Mouse (Mus musculus): ENCODE measurements around the gene Mapk8ip1.
"Not testable (repeated sequence)": the region's sequence is repeated elsewhere in the genome, so short reads cannot be mapped to it uniquely, and the experiment has no call there.

The Mapk8ip1 gene

DNA sequence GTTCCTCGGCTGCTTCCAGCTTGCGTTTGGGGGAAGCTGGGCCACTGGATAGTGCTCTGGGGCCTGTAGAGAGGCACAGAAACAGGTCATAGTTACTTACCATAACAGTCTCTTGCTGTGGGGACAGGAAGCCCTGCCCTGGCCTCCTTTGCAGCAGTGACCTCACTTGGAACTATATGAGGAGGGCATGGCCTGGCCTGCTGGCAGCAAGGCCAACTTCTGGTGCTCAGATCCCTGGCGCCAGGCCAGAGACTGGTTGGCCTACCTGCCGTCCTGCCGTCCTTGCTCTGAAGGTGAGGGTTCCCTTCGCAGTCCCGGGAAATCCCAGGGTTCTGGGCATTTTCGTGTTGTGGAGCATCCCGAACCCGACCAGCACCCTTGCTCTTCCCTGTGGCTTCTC lies 10.6 kb upstream of the Mapk8ip1 start:
- DNase-seq (ENCODE audit: low read depth, low spot score): no peak
- Histone ChIP-seq H3K27me3 (ENCODE audit: control insufficient read depth, insufficient read depth, low read length, poor library complexity, severe bottlenecking) (no peaks in the 10 kb centered on the region), H3K36me3 (ENCODE audit: control insufficient read depth, insufficient read depth, low read length, poor library complexity, severe bottlenecking) (peaks cover 9% of the 10 kb centered on the region)

DNA sequence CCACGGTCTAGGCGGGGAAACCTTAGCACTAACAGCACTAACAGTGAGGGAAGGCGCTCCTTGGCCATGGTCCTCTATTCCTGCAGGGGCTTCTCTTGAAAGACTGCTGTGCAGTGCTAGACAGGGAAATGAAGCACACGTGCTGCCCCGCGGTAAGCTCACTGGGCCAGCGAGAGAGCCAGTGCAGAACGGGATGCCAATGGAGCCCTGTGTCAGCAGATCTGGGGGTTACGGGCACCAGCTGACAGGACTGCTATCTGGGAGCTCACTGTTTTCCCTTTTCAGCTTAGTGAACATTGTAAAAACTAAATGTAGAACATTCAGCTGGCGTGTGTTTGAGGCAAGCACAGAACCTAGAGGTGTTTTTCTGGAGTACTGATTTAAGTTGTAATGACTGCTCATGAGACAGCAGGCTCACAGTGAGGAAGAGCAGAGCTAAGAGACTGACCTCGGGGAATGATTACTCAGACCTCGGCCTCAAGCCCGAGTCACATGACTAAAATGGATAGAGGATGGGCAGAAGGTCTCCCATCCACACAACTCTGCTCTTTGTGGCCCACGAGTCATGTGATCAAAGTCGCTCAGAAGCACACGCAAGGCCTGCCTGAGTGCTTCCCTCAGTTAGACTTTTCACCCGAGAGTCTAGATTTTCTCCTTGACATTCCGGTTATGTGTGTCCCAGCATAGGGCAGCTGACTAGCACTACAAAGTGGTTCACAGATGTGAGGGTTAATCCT lies 7.4 kb upstream of the Mapk8ip1 start:
- peaks cover 10% of the 10 kb centered on the region for H3K36me3 ChIP-seq (ENCODE audit: control insufficient read depth, insufficient read depth, low read length, poor library complexity, severe bottlenecking)
- DNase-seq (ENCODE audit: low read depth, low spot score): no peak
- H3K27me3 ChIP-seq (ENCODE audit: control insufficient read depth, insufficient read depth, low read length, poor library complexity, severe bottlenecking): no peaks in the 10 kb centered on the region

DNA sequence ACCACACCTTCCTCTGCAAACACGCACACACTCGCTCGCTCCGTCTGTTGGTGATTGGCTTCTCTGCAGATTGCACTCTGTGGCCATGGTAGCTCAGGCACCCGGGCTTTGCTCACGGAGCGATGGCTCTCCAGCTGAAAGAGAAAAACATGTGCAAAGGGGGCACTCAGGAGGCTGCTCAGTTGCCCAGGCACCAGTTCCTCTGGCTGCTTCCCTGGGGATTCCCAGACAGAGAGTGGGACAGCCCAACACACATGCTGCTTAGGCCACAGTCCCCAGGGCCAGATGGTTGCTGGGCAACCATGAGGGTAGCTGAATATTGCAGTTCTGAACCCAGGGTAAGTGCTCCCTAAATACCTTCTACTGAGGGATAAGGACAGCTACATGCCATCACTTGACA lies 4.6 kb upstream of the Mapk8ip1 start:
- Histone ChIP-seq H3K27me3 (ENCODE audit: control insufficient read depth, insufficient read depth, low read length, poor library complexity, severe bottlenecking) (no peaks in the 10 kb centered on the region), H3K36me3 (ENCODE audit: control insufficient read depth, insufficient read depth, low read length, poor library complexity, severe bottlenecking) (peaks cover 4% of the 10 kb centered on the region)
- DNase-seq (ENCODE audit: low read depth, low spot score): no peak

DNA sequence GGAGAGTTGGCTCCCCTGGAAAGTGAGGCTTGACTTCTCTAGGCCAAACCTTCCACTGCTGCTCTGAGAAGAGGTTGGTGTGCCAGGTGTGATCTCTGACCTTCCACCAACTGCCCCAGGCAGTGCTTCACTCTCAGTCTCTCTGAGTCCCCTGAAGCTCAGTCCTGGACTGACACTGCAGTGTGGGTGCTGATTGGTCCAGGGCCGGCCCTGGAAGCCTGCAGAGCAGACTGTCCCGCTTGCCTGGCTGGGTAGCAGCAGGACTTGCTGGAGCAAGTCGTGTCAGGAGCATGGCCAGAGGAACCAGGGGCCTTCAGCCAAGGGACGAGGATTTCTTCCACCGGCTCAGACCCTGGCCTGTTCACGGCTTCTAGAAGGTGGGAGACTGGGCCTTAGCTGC lies 3.7 kb upstream of the Mapk8ip1 start:
- no peak for DNase-seq (ENCODE audit: low read depth, low spot score)
- Histone ChIP-seq H3K36me3 (ENCODE audit: control insufficient read depth, insufficient read depth, low read length, poor library complexity, severe bottlenecking) (peaks cover 4% of the 10 kb centered on the region), H3K27me3 (ENCODE audit: control insufficient read depth, insufficient read depth, low read length, poor library complexity, severe bottlenecking) (no peaks in the 10 kb centered on the region)

DNA sequence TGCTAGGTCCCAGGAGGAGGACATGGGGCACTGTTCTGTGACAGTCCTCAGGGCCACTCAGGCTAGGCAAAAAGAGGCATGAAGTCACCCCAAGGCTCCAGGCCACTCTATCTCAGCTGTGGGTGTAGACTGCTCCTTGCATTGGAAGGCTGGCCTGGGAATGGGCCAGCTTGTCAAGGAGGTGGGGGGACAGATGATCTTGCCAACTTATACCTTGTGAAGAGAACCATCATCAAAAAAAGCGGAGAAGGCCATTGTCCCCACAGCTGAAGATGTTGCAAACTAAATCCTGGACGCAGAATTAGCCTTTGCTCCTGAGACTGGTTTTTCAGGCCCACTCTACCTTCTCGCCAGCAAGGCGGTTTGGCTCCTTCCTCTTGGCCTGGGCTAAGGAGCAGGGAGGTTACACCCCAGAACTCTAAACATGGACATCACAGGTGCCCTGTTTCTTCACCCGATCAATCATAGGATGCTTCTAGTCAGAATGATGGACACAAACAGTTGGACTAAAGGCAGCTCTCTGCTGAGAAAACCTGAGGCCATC lies 2.8 kb upstream of the Mapk8ip1 start:
- no peak for DNase-seq (ENCODE audit: low read depth, low spot score)

DNA sequence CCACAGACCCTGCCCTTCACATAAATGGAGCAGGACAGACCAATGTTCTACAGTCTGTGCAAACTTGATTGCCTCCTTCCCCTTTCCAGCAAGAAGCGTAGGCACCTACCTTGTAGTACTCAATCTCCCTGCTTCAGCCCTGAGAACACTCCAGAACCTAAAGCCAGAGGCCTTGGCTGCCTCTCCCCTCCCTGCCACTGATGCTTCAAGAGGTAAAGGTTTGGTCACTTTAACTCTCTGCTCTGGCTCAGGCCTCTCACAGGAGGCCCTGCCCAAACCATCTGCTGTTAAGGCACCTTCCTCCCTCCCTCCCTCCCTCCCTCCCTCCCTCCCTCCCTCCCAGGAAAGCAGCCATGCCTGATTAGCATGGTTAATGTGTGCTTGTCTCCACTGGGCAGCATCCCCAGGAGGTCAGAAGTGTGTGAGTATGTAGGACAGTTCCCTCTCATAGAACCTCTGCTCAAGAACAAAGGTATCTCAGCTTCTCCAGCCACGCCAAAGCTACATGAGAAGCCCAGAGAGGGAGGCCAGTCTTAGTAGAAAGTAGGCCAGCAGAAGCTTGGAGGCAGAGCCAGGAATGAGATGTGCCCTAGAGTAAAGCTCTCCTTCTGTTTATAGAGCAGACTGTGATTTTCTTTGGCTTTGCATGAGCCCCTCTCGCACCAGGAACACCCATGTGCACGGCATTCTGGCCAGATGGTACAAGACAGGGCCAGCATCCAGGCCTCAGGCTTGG lies 1.7 kb upstream of the Mapk8ip1 start:
- Histone ChIP-seq H3K27me3 (ENCODE audit: control insufficient read depth, insufficient read depth, low read length, poor library complexity, severe bottlenecking) (no peaks in the 10 kb centered on the region), H3K36me3 (ENCODE audit: control insufficient read depth, insufficient read depth, low read length, poor library complexity, severe bottlenecking) (peaks cover 2% of the 10 kb centered on the region; the same call in 1 of the 2 replicates)
- DNase-seq (ENCODE audit: low read depth, low spot score): no peak

More for the DNA sequence above, 2.8 kb upstream of the Mapk8ip1 start:
- H3K27me3 ChIP-seq (ENCODE audit: control insufficient read depth, insufficient read depth, low read length, poor library complexity, severe bottlenecking): no peaks in the 10 kb centered on the region
- H3K36me3 ChIP-seq (ENCODE audit: control insufficient read depth, insufficient read depth, low read length, poor library complexity, severe bottlenecking): peaks cover 2% of the 10 kb centered on the region; the same call in 1 of the 2 replicates

DNA sequence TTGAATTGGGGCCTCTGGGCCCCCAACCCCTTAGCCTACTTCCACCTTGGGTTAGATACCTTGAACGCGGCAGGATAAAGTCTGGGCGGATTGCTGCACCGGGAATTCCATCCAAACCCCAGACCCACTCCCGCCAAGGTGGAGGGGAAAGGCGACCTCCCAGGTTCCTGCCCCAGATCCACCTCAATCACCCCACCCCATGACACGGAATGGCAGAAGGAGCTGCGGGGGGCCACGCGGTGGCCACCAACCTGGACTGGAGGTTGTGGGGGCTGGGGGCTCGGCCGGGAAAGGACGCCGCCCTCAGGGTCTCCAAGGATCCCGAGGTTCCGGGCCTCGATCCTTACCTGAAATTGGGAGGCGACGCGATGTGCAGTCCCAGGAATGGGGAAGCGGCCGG lies 381 bp downstream of the Mapk8ip1 start:
- Histone ChIP-seq H3K27me3 (ENCODE audit: control insufficient read depth, insufficient read depth, low read length, poor library complexity, severe bottlenecking) (no peaks in the 10 kb centered on the region), H3K36me3 (ENCODE audit: control insufficient read depth, insufficient read depth, low read length, poor library complexity, severe bottlenecking) (no peaks in the 10 kb centered on the region)
- no peak for DNase-seq (ENCODE audit: low read depth, low spot score)

DNA sequence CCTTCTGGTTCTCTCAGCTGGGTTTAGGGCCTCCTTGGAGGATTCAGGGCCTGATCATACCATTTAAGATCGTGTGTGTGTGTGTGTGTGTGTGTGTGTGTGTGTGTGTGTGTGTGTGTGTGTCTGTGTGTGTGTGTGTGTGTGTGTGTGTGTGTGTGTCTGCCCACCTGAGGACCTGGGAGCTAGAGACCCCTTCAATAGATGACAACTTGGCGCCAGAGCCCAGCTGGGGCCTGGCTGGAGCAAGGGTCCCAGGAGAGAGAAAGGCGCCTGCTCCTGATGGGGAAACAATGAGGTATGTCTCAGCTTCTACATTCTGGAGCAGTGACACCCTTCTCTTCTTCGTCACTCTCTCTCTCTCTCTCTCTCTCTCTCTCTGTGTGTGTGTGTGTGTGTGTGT lies 1.2 kb downstream of the Mapk8ip1 start:
- H3K27me3 ChIP-seq (ENCODE audit: control insufficient read depth, insufficient read depth, low read length, poor library complexity, severe bottlenecking); DNase-seq (ENCODE audit: low read depth, low spot score); H3K36me3 ChIP-seq (ENCODE audit: control insufficient read depth, insufficient read depth, low read length, poor library complexity, severe bottlenecking): not testable (repeated sequence)

DNA sequence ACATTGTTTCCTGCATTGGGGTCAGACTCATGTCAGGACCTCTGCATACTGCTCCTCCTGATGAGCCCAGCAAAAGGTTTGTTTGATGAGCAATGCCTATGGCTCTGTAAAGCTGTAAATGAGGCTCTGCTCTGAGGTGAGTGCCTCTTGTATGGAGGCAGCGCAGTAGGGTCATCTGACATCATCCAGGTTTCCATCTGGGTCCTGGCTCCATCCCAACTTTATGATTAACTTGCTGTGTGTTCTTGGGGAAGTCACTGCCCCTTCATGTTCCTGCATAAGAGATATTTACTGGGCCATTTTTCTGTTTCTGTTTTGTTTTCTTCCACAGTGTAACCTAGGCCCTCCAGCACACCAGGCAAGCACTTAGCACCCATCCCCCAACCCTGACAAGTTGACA lies 3.6 kb downstream of the Mapk8ip1 start:
- H3K36me3 ChIP-seq (ENCODE audit: control insufficient read depth, insufficient read depth, low read length, poor library complexity, severe bottlenecking): no peaks in the 10 kb centered on the region
- no peaks in the 10 kb centered on the region for H3K27me3 ChIP-seq (ENCODE audit: control insufficient read depth, insufficient read depth, low read length, poor library complexity, severe bottlenecking)
- DNase-seq (ENCODE audit: low read depth, low spot score): no peak

DNA sequence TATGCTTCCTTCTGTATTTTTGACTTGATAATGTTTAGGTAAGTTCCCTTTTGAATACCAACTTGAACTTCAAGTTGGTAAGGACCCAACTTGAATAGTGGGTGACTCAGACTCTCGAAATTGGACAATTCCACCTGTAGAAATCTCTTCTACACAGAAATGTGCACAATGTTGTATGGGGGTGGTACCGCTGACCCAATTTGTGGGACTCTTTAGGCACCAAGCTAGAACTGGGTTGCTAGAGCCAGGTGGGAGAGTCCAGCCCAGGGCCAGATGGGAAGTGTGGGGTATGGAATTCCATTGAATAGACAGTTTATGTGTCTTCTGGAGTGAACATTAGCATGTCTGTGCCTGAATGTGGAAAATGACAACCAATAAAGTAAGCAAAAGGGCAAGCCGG lies 5.5 kb downstream of the Mapk8ip1 start:
- Histone ChIP-seq H3K36me3 (ENCODE audit: control insufficient read depth, insufficient read depth, low read length, poor library complexity, severe bottlenecking) (no peaks in the 10 kb centered on the region), H3K27me3 (ENCODE audit: control insufficient read depth, insufficient read depth, low read length, poor library complexity, severe bottlenecking) (no peaks in the 10 kb centered on the region; the same call in 1 of the 2 replicates)
- DNase-seq (ENCODE audit: low read depth, low spot score): no peak

DNA sequence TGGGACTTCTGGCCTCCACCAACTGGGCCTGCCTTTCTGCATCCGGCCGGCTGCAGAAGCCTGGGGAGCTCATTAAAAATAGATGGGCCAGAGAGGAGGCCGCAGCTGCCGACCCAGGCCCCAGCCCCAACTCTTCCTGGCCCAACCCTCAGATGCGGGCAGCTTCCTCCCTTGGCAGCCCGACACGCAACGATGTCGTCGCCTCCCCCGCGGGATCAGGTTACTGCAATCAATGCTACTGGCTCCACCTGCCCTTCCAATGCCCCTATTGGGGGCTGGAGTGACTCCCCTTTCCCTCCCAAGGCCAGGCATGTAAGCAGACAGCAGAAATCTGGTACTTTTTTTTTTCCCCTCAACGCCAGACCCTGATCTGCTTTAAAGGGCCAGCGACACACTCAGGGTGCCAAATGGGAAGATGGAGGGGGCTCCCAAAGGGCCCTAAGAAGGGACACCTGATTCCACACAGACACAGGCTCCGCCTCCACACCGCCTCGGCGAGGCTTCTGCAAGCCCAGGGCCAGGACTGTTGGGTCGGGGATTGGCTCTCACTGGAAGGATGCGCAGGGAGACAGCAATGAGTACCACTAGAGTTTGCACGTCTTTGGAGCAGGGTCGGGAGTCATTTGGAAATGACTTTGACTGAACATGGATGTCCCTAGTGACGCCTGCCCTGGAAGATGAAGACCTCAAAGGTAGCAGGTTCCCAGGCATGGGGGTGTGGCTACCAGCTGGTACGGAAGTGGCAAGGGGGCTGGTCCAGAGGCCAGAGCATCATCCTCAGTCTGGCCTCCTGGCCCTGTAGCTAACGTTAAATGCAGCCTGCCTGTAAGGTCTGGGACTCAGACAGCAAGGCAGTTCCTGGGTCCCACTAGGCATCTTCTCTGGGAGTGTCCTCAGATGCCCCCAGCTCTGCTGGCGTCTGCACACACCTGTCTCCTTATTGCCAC lies 8.5 kb downstream of the Mapk8ip1 start:
- Histone ChIP-seq H3K36me3 (ENCODE audit: control insufficient read depth, insufficient read depth, low read length, poor library complexity, severe bottlenecking) (no peaks in the 10 kb centered on the region), H3K27me3 (ENCODE audit: control insufficient read depth, insufficient read depth, low read length, poor library complexity, severe bottlenecking) (no peaks in the 10 kb centered on the region; the same call in 1 of the 2 replicates)
- DNase-seq (ENCODE audit: low read depth, low spot score): no peak

DNA sequence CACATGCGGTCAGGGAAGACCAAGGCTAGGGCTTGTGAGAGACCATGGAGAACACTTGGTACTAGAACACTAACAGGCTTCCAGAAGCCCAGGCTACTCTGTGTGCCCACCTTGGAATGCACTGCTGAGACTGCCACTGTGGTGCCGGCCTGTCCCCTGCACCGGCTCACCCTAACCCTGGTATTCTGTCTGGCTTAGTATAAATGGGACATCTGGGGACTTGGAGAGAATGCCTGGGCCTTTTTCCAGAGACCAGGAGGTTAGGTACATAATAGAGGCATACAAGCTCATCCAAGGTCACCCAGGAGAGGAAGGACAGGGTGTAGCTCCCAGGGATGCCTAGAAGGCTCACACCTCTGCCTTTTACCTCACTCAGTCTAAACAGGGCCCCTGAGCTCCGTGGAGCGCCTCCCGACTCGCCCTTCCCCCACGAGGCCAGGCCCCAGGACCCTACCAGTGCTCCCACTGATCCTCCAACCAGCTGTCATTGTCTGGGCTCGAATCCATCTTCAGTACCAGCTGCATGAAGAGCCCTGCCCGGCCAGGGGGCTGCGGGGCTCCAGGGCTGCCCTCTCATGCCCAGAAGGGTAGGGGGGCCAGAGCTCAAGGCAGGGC lies 9.3 kb downstream of the Mapk8ip1 start:
- H3K36me3 ChIP-seq (ENCODE audit: control insufficient read depth, insufficient read depth, low read length, poor library complexity, severe bottlenecking): no peaks in the 10 kb centered on the region
- H3K27me3 ChIP-seq (ENCODE audit: control insufficient read depth, insufficient read depth, low read length, poor library complexity, severe bottlenecking): no peaks in the 10 kb centered on the region; the same call in 1 of the 2 replicates
- no peak for DNase-seq (ENCODE audit: low read depth, low spot score)

DNA sequence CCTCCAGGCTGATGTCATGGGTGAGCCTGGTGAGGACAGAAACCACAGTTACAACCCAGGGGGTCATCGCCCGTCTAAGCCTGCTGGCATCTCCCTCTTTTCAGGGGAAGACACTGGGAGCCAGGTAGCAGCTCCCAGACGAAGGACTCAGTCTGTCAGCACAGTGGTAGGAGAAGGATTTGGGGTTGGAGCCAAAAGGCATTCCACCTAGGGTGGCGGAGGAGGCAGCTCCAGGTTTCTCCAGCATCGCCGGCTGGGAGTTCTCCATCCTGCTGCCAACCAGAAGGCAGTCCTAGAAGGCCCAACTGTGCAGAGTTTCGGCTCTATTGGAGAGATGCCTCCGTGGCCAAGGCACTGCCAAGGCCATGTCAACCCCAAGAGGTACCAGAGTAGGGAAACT lies 9.9 kb downstream of the Mapk8ip1 start:
- no peak for DNase-seq (ENCODE audit: low read depth, low spot score)
- H3K36me3 ChIP-seq (ENCODE audit: control insufficient read depth, insufficient read depth, low read length, poor library complexity, severe bottlenecking): no peaks in the 10 kb centered on the region
- H3K27me3 ChIP-seq (ENCODE audit: control insufficient read depth, insufficient read depth, low read length, poor library complexity, severe bottlenecking): no peaks in the 10 kb centered on the region; the same call in 1 of the 2 replicates
